Mouse (Mus musculus) adrenal gland, postnatal 14 days (tissue): ENCODE results near the gene Lin7b. TPM values are rescaled to one million over a fixed set of nuclear protein-coding genes. Genes with fewer than 3 reads are reported as not detected.

Source experiments
- total RNA-seq: library from RNA; stranded (reverse); gene quantifications from 2 replicates; pipeline ENCODE4 v1.2.3, GENCODE M21; 2021

Gene Lin7b
- total RNA-seq, 1 experiment from 2014 or later = 1.4 TPM

Other genes starting within 250 kb of the Lin7b start
- 1,189 and 1,386 TPM in 2 replicates for gene Rps11, start 246.1 kb downstream of the Lin7b start, total RNA-seq
- 1,693 and 2,079 TPM in 2 replicates for gene Rpl13a, start 241.8 kb downstream of the Lin7b start, total RNA-seq
- gene Gm45713, start 234.4 kb downstream of the Lin7b start, total RNA-seq = not detected in 2 replicates
- gene Flt3l, start 234.2 kb downstream of the Lin7b start, total RNA-seq = 13.3 and 25.0 TPM in 2 replicates
- gene Pih1d1, start 216.3 kb downstream of the Lin7b start, total RNA-seq = 55.6 and 58.5 TPM in 2 replicates
- 59.8 and 59.9 TPM in 2 replicates for gene Aldh16a1, start 216.0 kb downstream of the Lin7b start, total RNA-seq
- gene Slc17a7, start 206.6 kb downstream of the Lin7b start, total RNA-seq = 0.22 and 0.79 TPM in 2 replicates
- gene Gfy, start 191.0 kb downstream of the Lin7b start, total RNA-seq = not detected in 2 replicates
- gene Pth2, start 189.6 kb downstream of the Lin7b start, total RNA-seq = not detected in 2 replicates
- gene Ccdc155, start 165.7 kb downstream of the Lin7b start, total RNA-seq = 0.22 and 0.23 TPM in 2 replicates
- gene Dkkl1, start 158.4 kb downstream of the Lin7b start, total RNA-seq = 0.98 TPM in 1 of 2 replicates, not detected in the other
- 17.8 and 19.2 TPM in 2 replicates for gene Tead2, start 154.8 kb downstream of the Lin7b start, total RNA-seq
- 7.3 and 40.7 TPM in 2 replicates for gene Cd37, start 131.5 kb downstream of the Lin7b start, total RNA-seq
- not detected in 2 replicates for gene Slc6a16, start 129.5 kb downstream of the Lin7b start, total RNA-seq
- not detected in 2 replicates for gene Slc6a21, start 93.1 kb downstream of the Lin7b start, total RNA-seq
- 13.5 and 15.1 TPM in 2 replicates for gene Trpm4, start 36.8 kb downstream of the Lin7b start, total RNA-seq
- gene Hrc, start 35.3 kb downstream of the Lin7b start, total RNA-seq = 0.15 and 0.45 TPM in 2 replicates
- gene Ppfia3, start 3.6 kb downstream of the Lin7b start, total RNA-seq = 2.1 and 2.4 TPM in 2 replicates
- 265 and 280 TPM in 2 replicates for gene Snrnp70, start 25.2 kb upstream of the Lin7b start, total RNA-seq
- not detected in 2 replicates for gene Kcna7, start 35.1 kb upstream of the Lin7b start, total RNA-seq
- gene Ntf5, start 43.1 kb upstream of the Lin7b start, total RNA-seq = not detected in 2 replicates
- gene Lhb, start 50.2 kb upstream of the Lin7b start, total RNA-seq = not detected in 2 replicates
- 55.4 and 62.8 TPM in 2 replicates for gene Gys1, start 64.3 kb upstream of the Lin7b start, total RNA-seq
- 55.5 and 62.8 TPM in 2 replicates for gene Ruvbl2, start 67.5 kb upstream of the Lin7b start, total RNA-seq
- gene Ftl1, start 89.3 kb upstream of the Lin7b start, total RNA-seq = 638 and 688 TPM in 2 replicates
- gene Bax, start 96.3 kb upstream of the Lin7b start, total RNA-seq = 54.4 and 60.0 TPM in 2 replicates
- gene Tulp2, start 111.3 kb upstream of the Lin7b start, total RNA-seq = 0.49 and 1.1 TPM in 2 replicates
- gene Gm45808, start 116.2 kb upstream of the Lin7b start, total RNA-seq = 24.6 and 31.2 TPM in 2 replicates
- 46.8 and 54.1 TPM in 2 replicates for gene Dhdh, start 118.2 kb upstream of the Lin7b start, total RNA-seq
- 199 and 204 TPM in 2 replicates for gene Nucb1, start 139.8 kb upstream of the Lin7b start, total RNA-seq
- 37.3 and 55.7 TPM in 2 replicates for gene Ppp1r15a, start 155.7 kb upstream of the Lin7b start, total RNA-seq
- 3.8 and 6.5 TPM in 2 replicates for gene Plekha4, start 155.7 kb upstream of the Lin7b start, total RNA-seq
- 0.67 and 1.2 TPM in 2 replicates for gene Hsd17b14, start 184.3 kb upstream of the Lin7b start, total RNA-seq
- 149 and 151 TPM in 2 replicates for gene Bcat2, start 199.6 kb upstream of the Lin7b start, total RNA-seq
- gene Fgf21, start 244.9 kb upstream of the Lin7b start, total RNA-seq = 0.37 TPM in 1 of 2 replicates, not detected in the other
- gene Fut1, start 246.7 kb upstream of the Lin7b start, total RNA-seq = 0.11 TPM in 1 of 2 replicates, not detected in the other